9 mouse cellular contexts compared by ENCODE assay signal in genomic region chr2:18778220-18778619, GRCm38 (mm10).
DNase-seq lines count a peak whose midpoint lies in the region; ATAC-seq lines count a peak whose summit lies in the region.
"Had no signal": no experiment of that assay in that cellular context is flagged by ENCODE, and none has a peak within 500 bp of the region (broad histone marks: within the 10 kb centered on the region; RNA-seq: fewer than 3 reads in every experiment).

No protein-coding gene starts in this region.

- peak; percentile 84 for DNase-seq in heart, embryonic 10.5 days (ENCODE audit: low spot score)
- no peak for DNase-seq in heart, adult 8-10 months (ENCODE audit: low spot score)
- peak; percentile 76 for DNase-seq in embryo, embryonic 10 days (ENCODE audit: low spot score)
- peak; percentile 46 to 54 for DNase-seq in heart, postnatal 14 days
- DNase-seq in limb, embryonic 10.5 days (ENCODE audit: low spot score) = peak; percentile 85
- DNase-seq in gastrocnemius, adult 18-20 months (ENCODE audit: low spot score) = no peak
- DNase-seq in T-cell, adult 2 months (ENCODE audit: low spot score) = no peak

- WGBS in heart, embryonic 10.5 days = 10% methylated on average over 9 of the region's 9 CpGs
- WGBS in limb, embryonic 10.5 days = 22% methylated on average over 9 of the region's 9 CpGs
- WGBS in neural tube, embryonic 13.5 days = 19% methylated on average over 9 of the region's 9 CpGs

- intact Hi-C loops in heart, postnatal 14 days (cut with DNase I) = no loop called here

- ATAC-seq in neural tube, embryonic 13.5 days (ENCODE audit: low read depth) = peak; percentile 74

- no peak overlapping the region for H3K27ac ChIP-seq in heart, embryonic 10.5 days
- H3K27ac ChIP-seq in limb, embryonic 10.5 days = no peak overlapping the region
- H3K27ac ChIP-seq in neural tube, embryonic 13.5 days (replicated peaks) = no peak overlapping the region
- H3K27ac ChIP-seq: liver, embryonic 15.5 days had no signal

- H3K4me2 ChIP-seq in neural tube, embryonic 13.5 days = peak overlapping the region; percentile 33
- H3K4me2 ChIP-seq: liver, embryonic 15.5 days had no signal

- H3K36me3 ChIP-seq in heart, embryonic 10.5 days = no peaks in the 10 kb centered on the region
- no peaks in the 10 kb centered on the region for H3K36me3 ChIP-seq in limb, embryonic 10.5 days
- H3K36me3 ChIP-seq in neural tube, embryonic 13.5 days = no peaks in the 10 kb centered on the region
- H3K36me3 ChIP-seq: liver, embryonic 15.5 days had no signal

- no peaks in the 10 kb centered on the region for H3K9me3 ChIP-seq in heart, embryonic 10.5 days
- no peaks in the 10 kb centered on the region for H3K9me3 ChIP-seq in limb, embryonic 10.5 days (replicated peaks)
- H3K9me3 ChIP-seq in neural tube, embryonic 13.5 days = no peaks in the 10 kb centered on the region
- H3K9me3 ChIP-seq: liver, embryonic 15.5 days had no signal

- H3K27me3 ChIP-seq in heart, embryonic 10.5 days (ENCODE audit: insufficient read depth, poor library complexity, severe bottlenecking) = peaks cover 15% of the 10 kb centered on the region; the same call in 1 of the 2 replicates
- H3K27me3 ChIP-seq in limb, embryonic 10.5 days (ENCODE audit: low read depth, poor library complexity, severe bottlenecking) = peaks cover 97% of the 10 kb centered on the region
- H3K27me3 ChIP-seq in neural tube, embryonic 13.5 days = peaks cover 6% of the 10 kb centered on the region; the same call in 1 of the 2 replicates
- H3K27me3 ChIP-seq: liver, embryonic 15.5 days had no signal

- peaks cover 10% of the 10 kb centered on the region for H3K4me1 ChIP-seq in heart, embryonic 10.5 days
- H3K4me1 ChIP-seq in limb, embryonic 10.5 days = peaks cover 10% of the 10 kb centered on the region
- H3K4me1 ChIP-seq in neural tube, embryonic 13.5 days (replicated peaks) = peaks cover 24% of the 10 kb centered on the region
- H3K4me1 ChIP-seq: liver, embryonic 15.5 days had no signal

- peak overlapping the region; percentile 22; the same call in 1 of the 2 replicates for H3K4me3 ChIP-seq in heart, embryonic 10.5 days
- no peak overlapping the region for H3K4me3 ChIP-seq in limb, embryonic 10.5 days
- no peak overlapping the region for H3K4me3 ChIP-seq in neural tube, embryonic 13.5 days
- H3K4me3 ChIP-seq: liver, embryonic 15.5 days had no signal

- H3K9ac ChIP-seq in neural tube, embryonic 13.5 days = no peak overlapping the region
- H3K9ac ChIP-seq: liver, embryonic 15.5 days had no signal

Comparison
In these comparisons a context has a peak if more than half of its experiments do, and no peak if none do; other contexts are left out.
1. DNase-seq: peak in heart, embryonic 10.5 days (single experiment), embryo, embryonic 10 days (single experiment), heart, postnatal 14 days (2 of 2) and limb, embryonic 10.5 days (single experiment); none in heart, adult 8-10 months (single experiment), gastrocnemius, adult 18-20 months (single experiment) and T-cell, adult 2 months (single experiment).